8 mouse cellular contexts compared by ENCODE assay signal in the genomic region with DNA sequence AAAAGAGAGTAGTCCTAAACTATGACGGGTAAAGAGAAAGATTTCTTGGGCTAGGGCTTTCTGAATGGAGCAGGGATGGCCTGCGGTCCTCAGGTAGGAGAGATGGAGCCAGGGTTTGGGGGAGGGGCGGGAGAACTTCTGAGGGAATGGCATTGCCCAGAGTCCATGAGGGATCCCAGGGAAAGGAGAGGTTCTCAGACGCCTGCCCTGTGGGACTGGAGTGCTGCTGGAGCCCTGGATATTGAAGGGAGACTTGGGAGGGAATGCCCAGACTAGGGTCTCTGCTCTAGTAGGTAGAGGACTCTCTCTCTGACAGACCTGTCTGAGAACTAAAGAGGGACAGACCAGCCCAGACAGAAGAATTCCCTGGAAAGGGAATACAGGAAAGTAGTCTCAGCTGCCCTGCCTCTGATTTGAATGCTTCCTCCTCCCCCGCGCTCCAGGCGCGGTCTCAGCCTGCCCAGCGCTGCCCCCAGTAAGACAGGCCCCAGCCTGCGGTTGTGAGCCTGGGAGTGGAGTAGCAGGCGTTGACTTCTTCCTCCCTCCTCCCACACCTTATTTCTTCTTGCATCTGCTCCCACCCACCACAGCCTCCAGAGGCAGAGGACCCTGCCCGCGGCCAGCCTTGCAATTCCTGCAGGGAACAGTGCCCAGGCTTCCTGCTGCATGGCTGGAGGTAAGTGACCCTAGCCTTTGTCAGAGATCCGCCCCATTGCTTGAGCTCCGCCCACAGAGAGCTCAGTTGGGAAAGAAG. TPM values are rescaled to one million over a fixed set of nuclear protein-coding genes. Genes with fewer than 3 reads are reported as not detected.
DNase-seq lines count a peak whose midpoint lies in the region; TF ChIP-seq lines count a peak whose summit lies in the region.

No protein-coding gene starts in this region.

- DNase-seq in CH12.LX (ENCODE audit: extremely low read depth), result no peak
- DNase-seq in brain, embryonic 14.5 days (ENCODE audit: low read depth), result peak; percentile 29
- DNase-seq in heart, adult 9 months (ENCODE audit: low spot score in 2 of 2), result peak; percentile 48 to 66
- DNase-seq in kidney, adult 9 months, result peak; percentile 80
- DNase-seq in lung, postnatal 10 days, result peak; percentile 80
- peak; percentile 66 for DNase-seq in testis, postnatal 10 days (ENCODE audit: low spot score)
- no peak for DNase-seq in right cerebral cortex, postnatal 36 days (ENCODE audit: low spot score in 2 of 2)
- no peak for DNase-seq in layer of hippocampus, adult 8-10 months (ENCODE audit: low spot score in 2 of 2)

- H3K4me1 ChIP-seq in CH12.LX (ENCODE audit: control insufficient read depth in 1 of 2, insufficient read depth in 2 of 2), result peaks cover 3 to 17% of the 10 kb centered on the region in 2 experiments

- in situ Hi-C loops in CH12.LX (cut with MboI; ENCODE audit: low pct_ligation_motif_present, low pct_unique_long_range_greater_than_20kb, low sequenced_read_pairs), result no loop called here

- H3K9ac ChIP-seq in CH12.LX (ENCODE audit: insufficient read depth, low read depth), result peak overlapping the region; percentile 59; the same call in 1 of the 2 replicates

- TF ChIP-seq RAD21 in CH12.LX (IDR thresholded peaks at IDR 0.05; ENCODE audit: low read depth, low read length), result no peak

- H3K36me3 ChIP-seq in CH12.LX (replicated peaks in 1 of 2; ENCODE audit: control insufficient read depth in 1 of 2, insufficient read depth in 1 of 2, low read length in 1 of 2), result peaks cover 11 to 15% of the 10 kb centered on the region in 2 experiments

- dilution Hi-C loops in CH12.LX (cut with MboI; ENCODE audit: extremely low pct_ligation_motif_present, extremely low pct_unique_long_range_greater_than_20kb, low sequenced_read_pairs), result no loop called here

- TF ChIP-seq CTCF in CH12.LX (conservative IDR thresholded peaks at IDR 0.05 in 1 of 2, IDR thresholded peaks at IDR 0.05 in 1 of 2; ENCODE audit: low read depth in 2 of 2, low read length in 2 of 2), result no peak
- no peak for TF ChIP-seq CTCF in brain, embryonic 14.5 days (IDR thresholded peaks at IDR 0.05; ENCODE audit: borderline replicate concordance, extremely low read depth, insufficient read depth, insufficient read length)

- H3K27ac ChIP-seq in CH12.LX (ENCODE audit: insufficient read depth, low read depth), result no peak overlapping the region

- H3K4me2 ChIP-seq in CH12.LX (ENCODE audit: insufficient read depth, low read depth, poor library complexity, severe bottlenecking), result peak overlapping the region; percentile 67

- H3K79me2 ChIP-seq in CH12.LX (replicated peaks; ENCODE audit: control insufficient read depth, extremely low read depth, insufficient read depth, poor library complexity, severe bottlenecking), result no peaks in the 10 kb centered on the region

- peak overlapping the region; percentile 58 to 70 (median 62) for H3K4me3 ChIP-seq in CH12.LX (replicated peaks in 1 of 3; ENCODE audit: low read depth in 2 of 3, low read length in 2 of 3, poor library complexity in 1 of 3)

- no peaks in the 10 kb centered on the region for H3K9me3 ChIP-seq in CH12.LX (replicated peaks; ENCODE audit: low read length)

- TF ChIP-seq EP300 in CH12.LX (IDR thresholded peaks at IDR 0.05; ENCODE audit: low read length), result no peak

- no peak for TF ChIP-seq POLR2A in CH12.LX (IDR thresholded peaks at IDR 0.05; ENCODE audit: low read depth, low read length)
- TF ChIP-seq POLR2A in brain, embryonic 14.5 days (IDR thresholded peaks at IDR 0.05; ENCODE audit: borderline replicate concordance, extremely low read depth, insufficient read depth, insufficient read length, poor library complexity, severe bottlenecking), result no peak

- no peaks in the 10 kb centered on the region for H3K27me3 ChIP-seq in CH12.LX (replicated peaks)

TF ChIP-seq in CH12.LX, 34 proteins besides CTCF, POLR2A, EP300 and RAD21:
- TF ChIP-seq MAZ (IDR thresholded peaks at IDR 0.05; ENCODE audit: low read depth, low read length) (no peak), NRF1 (IDR thresholded peaks at IDR 0.05; ENCODE audit: low read depth, low read length) (no peak), USF1 (IDR thresholded peaks at IDR 0.05; ENCODE audit: low read depth, low read length) (no peak), HCFC1 (IDR thresholded peaks at IDR 0.05; ENCODE audit: low read depth, low read length) (no peak), ZKSCAN1 (IDR thresholded peaks at IDR 0.05; ENCODE audit: borderline replicate concordance, low read depth, low read length) (no peak)
TF ChIP-seq in CH12.LX: peak in this region for 0.

RNA-seq across cellular contexts. Expression of gene Prickle3, which starts 1.1 kb away (rescaled TPM):
- total RNA-seq in CH12.LX (2012; rRNA removed) (3.9 and 4.5 TPM in 2 replicates), CH12.LX (2014; rRNA removed) (2.2 and 2.3 TPM in 2 replicates)
- 12.5 and 13.7 TPM in 2 replicates for polyA plus RNA-seq in CH12.LX (2012; ENCODE audit: insufficient read length, low read depth)
- 3.3 and 3.4 TPM in 2 replicates for polyA plus RNA-seq in brain, embryonic 14.5 days (2012; rRNA removed)
- total RNA-seq in layer of hippocampus, adult 8-10 months (2022), result 1 to 10 TPM in 3 of 4 experiments, under 1 TPM in 1; 0.70 to 2.3 (median 1.9) TPM

RNA-seq across cellular contexts. Expression of gene Plp2, which starts 13.0 kb away (rescaled TPM):
- total RNA-seq in CH12.LX (2012; rRNA removed) (163 and 183 TPM in 2 replicates), CH12.LX (2014; rRNA removed) (144 and 173 TPM in 2 replicates)
- polyA plus RNA-seq in CH12.LX (2012; ENCODE audit: insufficient read length, low read depth), result 207 and 247 TPM in 2 replicates
- 42.9 and 51.1 TPM in 2 replicates for polyA plus RNA-seq in brain, embryonic 14.5 days (2012; rRNA removed)
- total RNA-seq in layer of hippocampus, adult 8-10 months (2022), result 1 to 10 TPM; 4.6 to 7.8 (median 6.0) TPM

RNA-seq across cellular contexts. Expression of gene Syp, which starts 19.9 kb away (rescaled TPM):
- 0.80 and 1.2 TPM in 2 replicates for total RNA-seq in CH12.LX (2012; rRNA removed)
- total RNA-seq in CH12.LX (2014; rRNA removed), result 0.27 TPM in 2 replicates
- polyA plus RNA-seq in CH12.LX (2012; ENCODE audit: insufficient read length, low read depth), result 0.65 and 0.74 TPM in 2 replicates
- polyA plus RNA-seq in brain, embryonic 14.5 days (2012; rRNA removed), result 160 and 180 TPM in 2 replicates
- 1,000 to 10,000 TPM; 1,661 to 2,111 (median 1,867) TPM for total RNA-seq in layer of hippocampus, adult 8-10 months (2022)

RNA-seq across cellular contexts. Expression of gene Magix, which starts 22.8 kb away (rescaled TPM):
- total RNA-seq in CH12.LX (2012; rRNA removed) (0.13 TPM in 1 of 2 replicates, not detected in the other), CH12.LX (2014; rRNA removed) (not detected in 2 replicates)
- polyA plus RNA-seq in CH12.LX (2012; ENCODE audit: insufficient read length, low read depth), result not detected in 2 replicates
- polyA plus RNA-seq in brain, embryonic 14.5 days (2012; rRNA removed), result 0.14 and 0.21 TPM in 2 replicates
- total RNA-seq in layer of hippocampus, adult 8-10 months (2022), result under 1 TPM; 0.23 to 0.36 (median 0.30) TPM

RNA-seq across cellular contexts. Expression of gene Gpkow, which starts 38.7 kb away (rescaled TPM):
- total RNA-seq in CH12.LX (2012; rRNA removed) (14.6 and 16.8 TPM in 2 replicates), CH12.LX (2014; rRNA removed) (6.6 and 9.3 TPM in 2 replicates)
- 32.2 and 35.3 TPM in 2 replicates for polyA plus RNA-seq in CH12.LX (2012; ENCODE audit: insufficient read length, low read depth)
- 24.5 and 28.2 TPM in 2 replicates for polyA plus RNA-seq in brain, embryonic 14.5 days (2012; rRNA removed)
- total RNA-seq in layer of hippocampus, adult 8-10 months (2022), result 10 to 100 TPM; 33.2 to 39.4 (median 35.8) TPM

Comparison
In these comparisons a context has a peak if more than half of its experiments do, and no peak if none do; other contexts are left out.
1. DNase-seq: peak in brain, embryonic 14.5 days (single experiment), heart, adult 9 months (2 of 2), kidney, adult 9 months (single experiment), lung, postnatal 10 days (single experiment) and testis, postnatal 10 days (single experiment); none in CH12.LX (single experiment), right cerebral cortex, postnatal 36 days (0 of 2) and layer of hippocampus, adult 8-10 months (0 of 2).
2. RNA of gene Plp2, which starts 13.0 kb away (total RNA-seq): 144 to 183 TPM in CH12.LX; 4.6 to 7.8 TPM in layer of hippocampus, adult 8-10 months; every median in the first group is over 10 times any median in the second.
3. RNA of gene Syp, which starts 19.9 kb away (total RNA-seq): 1,661 to 2,111 TPM in layer of hippocampus, adult 8-10 months; 0.27 to 1.2 TPM in CH12.LX; every median in the first group is over 100 times any median in the second.